Comparison of ENCODE assay signal across 22 mouse cellular contexts in genomic region chr3:157090051-157090450, GRCm38 (mm10).
DNase-seq lines count a peak whose midpoint lies in the region; ATAC-seq and TF ChIP-seq lines count a peak whose summit lies in the region.
"Had no signal": no experiment of that assay in that cellular context is flagged by ENCODE, and none has a peak within 500 bp of the region (broad histone marks: within the 10 kb centered on the region; RNA-seq: fewer than 3 reads in every experiment).

No protein-coding gene starts in this region.

- H3K9ac ChIP-seq in kidney, embryonic 16.5 days (replicated peaks; ENCODE audit: low read length) = no peak overlapping the region
- H3K9ac ChIP-seq in lung, embryonic 15.5 days = no peak overlapping the region
- H3K9ac ChIP-seq: embryonic facial prominence, embryonic 13.5 days; embryonic facial prominence, embryonic 15.5 days; forebrain, embryonic 12.5 days had no signal

- ATAC-seq in kidney, embryonic 16.5 days (ENCODE audit: low FRiP score, low TSS enrichment) = no peak
- ATAC-seq in lung, embryonic 15.5 days (ENCODE audit: borderline replicate concordance, extremely low read depth, low FRiP score, low TSS enrichment) = peak; percentile 62; the same call in 1 of the 2 replicates
- ATAC-seq: forebrain, embryonic 14.5 days; forebrain, embryonic 16.5 days had no signal

- DNase-seq in embryo, embryonic 11 days = peak; percentile 19
- DNase-seq in embryo, embryonic 10.5 days (ENCODE audit: low spot score) = no peak
- no peak for DNase-seq in kidney, adult 2 months
- DNase-seq in lung, adult 2 months = no peak
- DNase-seq: adrenal gland, adult 2 months; adrenal gland, postnatal 10 days; adrenal gland, postnatal 25 days; cerebellum, adult 11 months; cerebellum, adult 18-20 months; cerebellum, adult 8-10 months; cerebellum, adult 9-11 months; cerebellum, postnatal 14 days; cerebellum, postnatal 36 days had no signal

- no peaks in the 10 kb centered on the region for H3K36me3 ChIP-seq in kidney, embryonic 16.5 days (ENCODE audit: insufficient read depth, low read length)
- H3K36me3 ChIP-seq in kidney, adult 2 months (ENCODE audit: control insufficient read depth, insufficient read depth, low read length) = no peaks in the 10 kb centered on the region
- no peaks in the 10 kb centered on the region for H3K36me3 ChIP-seq in lung, embryonic 15.5 days
- H3K36me3 ChIP-seq: embryonic facial prominence, embryonic 13.5 days; embryonic facial prominence, embryonic 15.5 days; forebrain, embryonic 10.5 days; forebrain, embryonic 12.5 days had no signal

- H3K27me3 ChIP-seq in kidney, embryonic 16.5 days (ENCODE audit: insufficient read depth, low read length) = no peaks in the 10 kb centered on the region
- no peaks in the 10 kb centered on the region for H3K27me3 ChIP-seq in kidney, adult 2 months (replicated peaks; ENCODE audit: control insufficient read depth, insufficient read depth, low read length)
- H3K27me3 ChIP-seq in lung, embryonic 15.5 days = no peaks in the 10 kb centered on the region
- H3K27me3 ChIP-seq: embryonic facial prominence, embryonic 13.5 days; embryonic facial prominence, embryonic 15.5 days; forebrain, embryonic 12.5 days had no signal

- no peak overlapping the region for H3K4me3 ChIP-seq in kidney, embryonic 16.5 days (ENCODE audit: low read length)
- no peak overlapping the region for H3K4me3 ChIP-seq in kidney, adult 2 months (ENCODE audit: insufficient read depth, low read depth, low read length)
- H3K4me3 ChIP-seq in lung, embryonic 15.5 days = no peak overlapping the region
- H3K4me3 ChIP-seq in lung, adult 2 months (replicated peaks; ENCODE audit: extremely low read depth, low read depth, low read length) = no peak overlapping the region
- H3K4me3 ChIP-seq: embryonic facial prominence, embryonic 13.5 days; embryonic facial prominence, embryonic 15.5 days; erythroblast, embryonic 14.5 days; forebrain, embryonic 10.5 days; forebrain, embryonic 12.5 days had no signal

- no peaks in the 10 kb centered on the region for H3K9me3 ChIP-seq in kidney, embryonic 16.5 days (ENCODE audit: low read length)
- no peaks in the 10 kb centered on the region for H3K9me3 ChIP-seq in lung, embryonic 15.5 days
- H3K9me3 ChIP-seq: embryonic facial prominence, embryonic 13.5 days; embryonic facial prominence, embryonic 15.5 days; forebrain, embryonic 10.5 days; forebrain, embryonic 12.5 days had no signal

- no peaks in the 10 kb centered on the region for H3K4me1 ChIP-seq in kidney, embryonic 16.5 days (ENCODE audit: insufficient read depth, low read length)
- H3K4me1 ChIP-seq in kidney, adult 2 months (ENCODE audit: control insufficient read depth, insufficient read depth, low read length) = no peaks in the 10 kb centered on the region
- H3K4me1 ChIP-seq in lung, embryonic 15.5 days = peaks cover 15% of the 10 kb centered on the region
- no peaks in the 10 kb centered on the region for H3K4me1 ChIP-seq in lung, adult 2 months (ENCODE audit: control insufficient read depth, insufficient read depth, low read length)
- H3K4me1 ChIP-seq: embryonic facial prominence, embryonic 13.5 days; embryonic facial prominence, embryonic 15.5 days; forebrain, embryonic 10.5 days; forebrain, embryonic 12.5 days had no signal

- TF ChIP-seq CTCF in kidney, adult 2 months (conservative IDR thresholded peaks at IDR 0.05; ENCODE audit: insufficient read depth, insufficient read length, low read depth, low read length) = no peak
- TF ChIP-seq CTCF in lung, adult 2 months (IDR thresholded peaks at IDR 0.05; ENCODE audit: insufficient read depth, low read length) = no peak

- H3K4me2 ChIP-seq in kidney, embryonic 16.5 days (replicated peaks; ENCODE audit: low read depth, low read length) = no peak overlapping the region
- no peak overlapping the region for H3K4me2 ChIP-seq in lung, embryonic 15.5 days
- H3K4me2 ChIP-seq: embryonic facial prominence, embryonic 13.5 days; embryonic facial prominence, embryonic 15.5 days; forebrain, embryonic 12.5 days had no signal

- TF ChIP-seq POLR2A in kidney, adult 2 months (IDR thresholded peaks at IDR 0.05; ENCODE audit: low read depth, low read length) = no peak
- no peak for TF ChIP-seq POLR2A in lung, adult 2 months (IDR thresholded peaks at IDR 0.05; ENCODE audit: borderline replicate concordance, extremely low read depth, low read depth, low read length)

- WGBS in kidney, embryonic 16.5 days = 52% methylated on average over 4 of the region's 4 CpGs
- WGBS in kidney, adult 2 months = 64% methylated on average over 4 of the region's 4 CpGs
- WGBS in lung, embryonic 15.5 days = 13% methylated on average over 4 of the region's 4 CpGs
- WGBS in lung, adult 2 months = 23% methylated on average over 4 of the region's 4 CpGs

- H3K27ac ChIP-seq in kidney, embryonic 16.5 days (ENCODE audit: low read length) = peak overlapping the region; percentile 42; the same call in 1 of the 2 replicates
- H3K27ac ChIP-seq in kidney, adult 2 months (ENCODE audit: insufficient read depth, low read depth, low read length) = no peak overlapping the region
- peak overlapping the region; percentile 53 for H3K27ac ChIP-seq in lung, embryonic 15.5 days
- H3K27ac ChIP-seq: embryonic facial prominence, embryonic 13.5 days; embryonic facial prominence, embryonic 15.5 days; forebrain, embryonic 10.5 days; forebrain, embryonic 12.5 days had no signal
